Mouse (Mus musculus) erythroblast, embryonic 14.5 days (primary cell): ENCODE measurements around the gene Fkbp10. TPM values are rescaled to one million over a fixed set of nuclear protein-coding genes. Genes with fewer than 3 reads are reported as not detected.
A peak's percentile ranks its signal among the peaks of the same experiment; 100 is the strongest.

Experiments
- H3K27me3 ChIP-seq: 2 replicates; pipeline ENCODE4 v1.6.1; 2012; ENCODE audit warnings: inconsistent platforms; ENCODE audit not compliant: control insufficient read depth
- H3K36me3 ChIP-seq: 2 replicates; pipeline ENCODE4 v1.6.1; 2012; ENCODE audit warnings: mild to moderate bottlenecking, inconsistent platforms; ENCODE audit not compliant: control insufficient read depth
- H3K4me1 ChIP-seq: 2 replicates; pipeline ENCODE4 v1.6.1; 2012; ENCODE audit warnings: inconsistent platforms; ENCODE audit not compliant: control insufficient read depth
- H3K4me3 ChIP-seq: replicated peaks from 2 replicates; pipeline ENCODE3; 2012; ENCODE audit warnings: moderate library complexity, mild to moderate bottlenecking, inconsistent platforms
- H3K9me3 ChIP-seq: 2 replicates; pipeline ENCODE4 v1.6.1; 2012; ENCODE audit warnings: low read length, inconsistent platforms, mixed read lengths; ENCODE audit not compliant: control insufficient read depth
- GATA1 ChIP-seq: IDR thresholded peaks from 2 replicates; pipeline ENCODE4 v1.6.1; 2012; ENCODE audit warnings: low read length, inconsistent platforms, mixed read lengths
- TAL1 ChIP-seq: IDR thresholded peaks from 3 replicates; pipeline ENCODE4 v1.6.1; 2012; ENCODE audit warnings: low read length, inconsistent platforms, mixed read lengths
- polyA plus RNA-seq: library from polyadenylated mRNA; stranded (reverse); fragments of >175 nt; gene quantifications from 2 replicates; pipeline ENCODE4 v1.2.3, GENCODE M21; 2012

The Fkbp10 gene
- polyA plus RNA-seq, 1 experiment, result 0.07 TPM

GRCm38 (mm10) chr11:100440691-100441522 lies 25.4 kb downstream of the Fkbp10 start:
- Histone ChIP-seq H3K4me1 (peaks cover 23% of the 10 kb centered on the region), H3K36me3 (peaks cover 6% of the 10 kb centered on the region; the same call in 1 of the 2 replicates), H3K27me3 (no peaks in the 10 kb centered on the region), H3K4me3 (peak overlapping the region; percentile 76), H3K9me3 (no peaks in the 10 kb centered on the region)
- TF ChIP-seq TAL1, result no peak
- no peak for TF ChIP-seq GATA1

DNA sequence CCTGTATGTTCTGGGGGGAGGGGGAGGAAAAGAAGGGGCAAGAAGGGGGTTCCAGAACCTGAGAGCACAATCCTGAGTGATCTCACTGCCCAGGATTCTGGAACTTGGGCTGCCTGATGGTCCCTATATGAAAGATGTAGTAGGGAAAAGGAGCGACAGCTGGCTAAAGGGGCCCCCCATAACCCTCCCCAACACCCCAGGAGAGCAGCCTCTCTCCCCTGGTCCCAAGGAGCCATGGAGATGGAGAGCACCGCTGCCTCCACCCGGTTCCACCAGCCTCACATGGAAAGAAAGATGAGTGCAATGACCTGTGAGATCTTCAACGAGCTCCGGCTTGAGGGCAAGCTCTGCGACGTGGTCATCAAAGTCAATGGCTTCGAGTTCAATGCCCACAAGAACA lies 26.3 kb downstream of the Fkbp10 start, which contains the start of the genes Nt5c3b and Klhl10:
TSS of gene Nt5c3b (minus strand) at position 12 of the 400 bp plus-strand sequence.
TSS of gene Klhl10 (plus strand) at position 121 of the 400 bp plus-strand sequence.
- Histone ChIP-seq H3K4me3 (peak within 1 kb of the TSS; percentile 76), H3K27me3 (no peaks in the 10 kb centered on the region), H3K9me3 (no peaks in the 10 kb centered on the region), H3K4me1 (peaks cover 23% of the 10 kb centered on the region), H3K36me3 (peaks cover 3% of the 10 kb centered on the region; the same call in 1 of the 2 replicates)
- TF ChIP-seq GATA1 (no peak), TAL1 (no peak)

DNA sequence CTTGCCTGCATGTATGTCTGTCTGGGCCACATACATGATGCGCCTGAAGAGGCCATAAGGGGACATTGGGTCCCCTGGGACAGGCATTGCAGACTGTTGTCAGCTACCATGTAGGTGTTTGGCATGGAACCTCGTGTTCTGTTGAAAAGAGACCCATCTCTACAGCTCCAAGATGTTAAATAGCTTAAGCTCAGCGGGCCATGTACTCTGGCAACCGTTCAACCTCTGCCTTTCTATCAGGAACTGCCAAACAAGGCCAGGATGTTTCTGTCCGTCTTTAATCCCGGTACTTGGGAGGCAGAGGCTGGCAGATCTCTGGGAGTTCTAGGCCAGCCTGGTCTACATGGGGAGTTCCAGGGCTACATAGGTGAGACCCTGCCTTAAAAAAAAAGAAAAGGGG lies 27.1 kb downstream of the Fkbp10 start:
- Histone ChIP-seq H3K27me3 (no peaks in the 10 kb centered on the region), H3K4me3 (no peak overlapping the region), H3K9me3 (no peaks in the 10 kb centered on the region), H3K4me1 (peaks cover 23% of the 10 kb centered on the region), H3K36me3 (no peaks in the 10 kb centered on the region)
- TF ChIP-seq GATA1 (no peak), TAL1 (no peak)

- H3K4me3 ChIP-seq, result no peak overlapping the region
- no peak for TF ChIP-seq TAL1
- no peak for TF ChIP-seq GATA1
- no peaks in the 10 kb centered on the region for H3K27me3 ChIP-seq
- H3K36me3 ChIP-seq, result peaks cover 47% of the 10 kb centered on the region
- H3K4me1 ChIP-seq, result no peaks in the 10 kb centered on the region
- no peaks in the 10 kb centered on the region for H3K9me3 ChIP-seq
Measured at GRCm38 (mm10) chr11:100457247-100457646, 41.8 kb downstream of the Fkbp10 start.

DNA sequence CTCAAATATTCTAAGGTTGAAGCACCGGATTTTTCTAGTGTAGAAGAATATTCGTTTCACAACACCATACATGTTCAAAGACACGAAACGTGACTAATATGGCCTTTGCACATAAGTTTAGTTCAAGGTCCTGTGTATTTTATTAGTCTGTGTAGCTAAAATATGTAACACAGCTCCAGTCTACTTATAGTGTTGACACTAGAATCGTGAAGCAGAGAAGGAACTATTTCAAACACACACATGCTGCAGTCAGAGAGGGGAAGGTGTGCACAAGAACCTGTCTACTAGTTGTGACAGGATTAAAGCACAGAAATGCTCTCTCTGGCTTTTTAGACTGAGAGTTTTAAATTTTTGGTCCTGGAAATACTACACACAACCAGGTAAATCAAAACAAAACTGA lies 42.2 kb downstream of the Fkbp10 start:
- no peaks in the 10 kb centered on the region for H3K27me3 ChIP-seq
- no peaks in the 10 kb centered on the region for H3K9me3 ChIP-seq
- no peak overlapping the region for H3K4me3 ChIP-seq
- TF ChIP-seq GATA1 (no peak), TAL1 (no peak)
- H3K4me1 ChIP-seq, result no peaks in the 10 kb centered on the region
- peaks cover 51% of the 10 kb centered on the region for H3K36me3 ChIP-seq

GRCm38 (mm10) chr11:100462699-100463098 lies 47.2 kb downstream of the Fkbp10 start:
- H3K27me3 ChIP-seq, result no peaks in the 10 kb centered on the region
- peaks cover 15% of the 10 kb centered on the region for H3K4me1 ChIP-seq
- peaks cover 58% of the 10 kb centered on the region for H3K36me3 ChIP-seq
- H3K4me3 ChIP-seq, result no peak overlapping the region
- no peaks in the 10 kb centered on the region for H3K9me3 ChIP-seq
- no peak for TF ChIP-seq TAL1
- TF ChIP-seq GATA1, result no peak

- H3K27me3 ChIP-seq, result no peaks in the 10 kb centered on the region
- H3K36me3 ChIP-seq, result peaks cover 57% of the 10 kb centered on the region
- peaks cover 24% of the 10 kb centered on the region for H3K4me1 ChIP-seq
- H3K4me3 ChIP-seq, result no peak overlapping the region
- TF ChIP-seq TAL1 (no peak), GATA1 (no peak)
- no peaks in the 10 kb centered on the region for H3K9me3 ChIP-seq
Measured at GRCm38 (mm10) chr11:100465229-100465792, 49.8 kb downstream of the Fkbp10 start.

DNA sequence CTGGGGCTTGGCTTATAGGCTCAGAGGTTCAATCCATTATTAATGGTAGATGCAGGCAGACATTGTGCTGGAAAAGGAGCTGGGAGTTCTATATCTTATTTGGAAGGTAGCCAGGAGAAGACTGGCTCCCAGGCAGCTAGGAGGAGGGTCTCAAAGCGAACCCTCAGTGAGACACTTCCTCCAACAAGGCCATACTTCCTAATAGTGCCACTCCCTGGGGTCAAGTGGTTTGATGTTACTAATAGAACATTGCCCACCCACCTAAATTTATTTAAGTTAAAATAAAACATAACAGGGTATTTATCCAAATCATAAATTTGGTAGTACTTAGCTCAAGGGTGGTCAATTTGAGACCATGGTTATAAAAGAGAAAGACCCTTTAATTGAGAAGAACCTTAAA lies 50.3 kb downstream of the Fkbp10 start:
- Histone ChIP-seq H3K9me3 (no peaks in the 10 kb centered on the region), H3K27me3 (no peaks in the 10 kb centered on the region), H3K4me3 (no peak overlapping the region), H3K36me3 (peaks cover 54% of the 10 kb centered on the region), H3K4me1 (peaks cover 29% of the 10 kb centered on the region)
- no peak for TF ChIP-seq TAL1
- TF ChIP-seq GATA1, result no peak

- Histone ChIP-seq H3K36me3 (peaks cover 32% of the 10 kb centered on the region), H3K4me3 (peak overlapping the region; percentile 79), H3K9me3 (no peaks in the 10 kb centered on the region), H3K4me1 (peaks cover 39% of the 10 kb centered on the region), H3K27me3 (no peaks in the 10 kb centered on the region)
- TF ChIP-seq TAL1, result no peak
- no peak for TF ChIP-seq GATA1
Measured at GRCm38 (mm10) chr11:100471352-100472196, 56.1 kb downstream of the Fkbp10 start.
